Mouse (Mus musculus): ENCODE results near the gene Dna2.

- TF ChIP-seq POLR2A (IDR thresholded peaks at IDR 0.05; ENCODE audit: low read depth, low read length), result no peak
- no peak for TF ChIP-seq CTCF (IDR thresholded peaks at IDR 0.05; ENCODE audit: borderline replicate concordance, insufficient read depth, low read length)
Measured at GRCm38 (mm10) chr10:63000584-63000983, 53.8 kb downstream of the Dna2 start.

Measured in embryonic fibroblast, embryonic 13.5 days (primary cell).